Mouse (Mus musculus) forebrain, embryonic 13.5 days (tissue): Measurements from ENCODE around the gene Fscn2. TPM values are rescaled to one million over a fixed set of nuclear protein-coding genes. Genes with fewer than 3 reads are reported as not detected.
"Not testable (repeated sequence)": the region's sequence is repeated elsewhere in the genome, so short reads cannot be mapped to it uniquely, and the experiment has no call there.

Source experiments
- ATAC-seq: fragments of 200-750 bp; cut with Nextera tagmentation; 2 replicates; pipeline ENCODE4 v1.8.0; 2017
- H3K27ac ChIP-seq: fragments of 300-500 bp; sonication (generic); 2 replicates; pipeline ENCODE4 v1.5.1; 2015; ENCODE audit warnings: inconsistent platforms, mild to moderate bottlenecking, moderate library complexity
- H3K27me3 ChIP-seq: fragments of 300-500 bp; sonication (generic); 2 replicates; pipeline ENCODE4 v1.6.1; 2015; ENCODE audit warnings: mild to moderate bottlenecking, inconsistent platforms
- H3K36me3 ChIP-seq: fragments of 300-500 bp; sonication (generic); 2 replicates; pipeline ENCODE4 v1.6.1; 2015; ENCODE audit warnings: mild to moderate bottlenecking, inconsistent platforms; ENCODE audit not compliant: poor library complexity, severe bottlenecking
- H3K4me1 ChIP-seq: fragments of 300-500 bp; sonication (generic); 2 replicates; pipeline ENCODE4 v1.6.1; 2015; ENCODE audit warnings: inconsistent platforms
- H3K4me2 ChIP-seq: fragments of 300-500 bp; sonication (generic); 2 replicates; pipeline ENCODE4 v1.6.1; 2015; ENCODE audit warnings: inconsistent platforms, mild to moderate bottlenecking, moderate library complexity
- H3K4me3 ChIP-seq: fragments of 300-500 bp; sonication (generic); 2 replicates; pipeline ENCODE4 v1.5.1; 2015; ENCODE audit warnings: mild to moderate bottlenecking, inconsistent platforms
- H3K9ac ChIP-seq: fragments of 300-500 bp; sonication (generic); 2 replicates; pipeline ENCODE4 v1.6.1; 2015; ENCODE audit warnings: mild to moderate bottlenecking, inconsistent platforms
- H3K9me3 ChIP-seq: fragments of 300-500 bp; sonication (generic); replicated peaks from 2 replicates; pipeline ENCODE4 v1.6.1; 2016; ENCODE audit warnings: inconsistent platforms
- WGBS: fragments of 180-500 bp; shearing (Covaris S2); methylation state at CpG from one replicate; pipeline ENCODE4 v1.1.7; 2015; 5-methylcytosine and 5-hydroxymethylcytosine counted together
- microRNA-seq: library from miRNA; unstranded; fragments of <30 nt; microRNA quantifications from one replicate; pipeline ENCODE4, GENCODE M21; 2016
- polyA plus RNA-seq: library from polyadenylated mRNA; unstranded; fragments of >200 nt; fragmentation: Nextera tagmentation; extraction: Ambion mirVana; gene quantifications from 2 replicates; pipeline ENCODE4 v1.2.1, GENCODE M21; 2015

Gene Fscn2
- polyA plus RNA-seq, 1 experiment from 2014 or later: 1.7 TPM

- no peak overlapping the region for H3K4me3 ChIP-seq
- H3K4me2 ChIP-seq: no peak overlapping the region
- no peak for ATAC-seq
- 72% methylated on average over 2 of the region's 2 CpGs for WGBS
- H3K4me1 ChIP-seq: no peaks in the 10 kb centered on the region
- H3K9ac ChIP-seq: no peak overlapping the region
- H3K27me3 ChIP-seq: no peaks in the 10 kb centered on the region
- peaks cover 72% of the 10 kb centered on the region for H3K36me3 ChIP-seq
- no peaks in the 10 kb centered on the region for H3K9me3 ChIP-seq
- no peak overlapping the region for H3K27ac ChIP-seq
These were observed 25.8 kb downstream of the Fscn2 start for GRCm38 (mm10) chr11:120387157-120387556.

- ATAC-seq: no peak
- H3K9me3 ChIP-seq: no peaks in the 10 kb centered on the region
- H3K4me1 ChIP-seq: no peaks in the 10 kb centered on the region
- H3K9ac ChIP-seq: no peak overlapping the region
- H3K36me3 ChIP-seq: peaks cover 72% of the 10 kb centered on the region
- no peak overlapping the region for H3K27ac ChIP-seq
- H3K4me3 ChIP-seq: no peak overlapping the region
- WGBS: 95% methylated on average over 9 of the region's 9 CpGs
- H3K27me3 ChIP-seq: no peaks in the 10 kb centered on the region
- H3K4me2 ChIP-seq: no peak overlapping the region
These were observed 27.2 kb downstream of the Fscn2 start for GRCm38 (mm10) chr11:120388580-120388979.

GRCm38 (mm10) chr11:120395661-120396060, 34.3 kb downstream of the Fscn2 start:
- H3K36me3 ChIP-seq: peaks cover 82% of the 10 kb centered on the region
- H3K27ac ChIP-seq: no peak overlapping the region
- no peaks in the 10 kb centered on the region for H3K9me3 ChIP-seq
- no peak overlapping the region for H3K4me2 ChIP-seq
- H3K9ac ChIP-seq: no peak overlapping the region
- 87% methylated on average over 4 of the region's 4 CpGs for WGBS
- H3K4me1 ChIP-seq: no peaks in the 10 kb centered on the region
- H3K27me3 ChIP-seq: no peaks in the 10 kb centered on the region
- ATAC-seq: no peak
- H3K4me3 ChIP-seq: no peak overlapping the region

- Histone ChIP-seq H3K27ac (no peak overlapping the region), H3K4me3 (no peak overlapping the region), H3K4me1 (no peaks in the 10 kb centered on the region), H3K4me2 (no peak overlapping the region), H3K36me3 (peaks cover 91% of the 10 kb centered on the region), H3K9ac (no peak overlapping the region), H3K9me3 (no peaks in the 10 kb centered on the region), H3K27me3 (no peaks in the 10 kb centered on the region)
- WGBS: 86% methylated on average over 2 of the region's 2 CpGs
- no peak for ATAC-seq
These were observed 36.3 kb downstream of the Fscn2 start for GRCm38 (mm10) chr11:120397602-120398001.

GRCm38 (mm10) chr11:120399319-120399718, 38.0 kb downstream of the Fscn2 start:
- Histone ChIP-seq H3K27ac (no peak overlapping the region), H3K9ac (no peak overlapping the region), H3K36me3 (peaks cover 91% of the 10 kb centered on the region), H3K4me1 (no peaks in the 10 kb centered on the region), H3K4me2 (no peak overlapping the region), H3K4me3 (no peak overlapping the region), H3K9me3 (no peaks in the 10 kb centered on the region), H3K27me3 (no peaks in the 10 kb centered on the region)
- no peak for ATAC-seq
- 92% methylated on average over 2 of the region's 2 CpGs for WGBS

- H3K4me2 ChIP-seq: no peak overlapping the region
- no peaks in the 10 kb centered on the region for H3K9me3 ChIP-seq
- H3K4me1 ChIP-seq: no peaks in the 10 kb centered on the region
- WGBS: 100% methylated on average over 1 of the region's 1 CpGs
- no peak overlapping the region for H3K4me3 ChIP-seq
- peaks cover 95% of the 10 kb centered on the region for H3K36me3 ChIP-seq
- H3K27ac ChIP-seq: no peak overlapping the region
- ATAC-seq: no peak
- H3K9ac ChIP-seq: no peak overlapping the region
- H3K27me3 ChIP-seq: no peaks in the 10 kb centered on the region
These were observed 43.5 kb downstream of the Fscn2 start for GRCm38 (mm10) chr11:120404814-120405213.

GRCm38 (mm10) chr11:120405867-120406266, 44.5 kb downstream of the Fscn2 start:
- Histone ChIP-seq H3K27me3 (no peaks in the 10 kb centered on the region), H3K27ac (no peak overlapping the region), H3K9me3 (no peaks in the 10 kb centered on the region), H3K4me3 (no peak overlapping the region), H3K4me1 (no peaks in the 10 kb centered on the region), H3K9ac (no peak overlapping the region), H3K36me3 (peaks cover 95% of the 10 kb centered on the region), H3K4me2 (no peak overlapping the region)
- WGBS: 96% methylated on average over 3 of the region's 3 CpGs
- no peak for ATAC-seq

DNA sequence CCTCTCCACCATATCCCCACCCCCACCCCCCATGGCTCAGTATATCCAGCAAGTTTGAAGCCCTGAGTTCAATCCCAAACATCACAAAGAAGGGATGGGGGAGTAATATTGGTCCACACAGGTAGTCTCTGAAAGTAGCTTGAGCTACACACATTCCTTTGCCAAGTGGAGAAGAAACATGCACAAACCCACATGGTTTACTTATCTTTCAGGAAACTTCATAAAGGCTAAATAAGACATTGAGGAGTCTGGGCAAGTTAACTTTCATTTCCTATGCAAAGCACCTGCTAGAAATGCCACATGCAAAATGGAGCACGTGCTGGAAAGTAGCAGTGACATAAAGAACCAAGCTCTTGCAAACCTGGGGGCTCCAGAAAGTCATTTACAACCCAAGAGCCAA, 45.1 kb downstream of the Fscn2 start:
- Histone ChIP-seq H3K4me1 (no peaks in the 10 kb centered on the region), H3K27me3 (no peaks in the 10 kb centered on the region), H3K27ac (no peak overlapping the region), H3K9ac (no peak overlapping the region), H3K4me3 (no peak overlapping the region), H3K36me3 (peaks cover 95% of the 10 kb centered on the region), H3K9me3 (no peaks in the 10 kb centered on the region), H3K4me2 (no peak overlapping the region)
- ATAC-seq: no peak
- 89% methylated on average over 1 of the region's 1 CpGs for WGBS

DNA sequence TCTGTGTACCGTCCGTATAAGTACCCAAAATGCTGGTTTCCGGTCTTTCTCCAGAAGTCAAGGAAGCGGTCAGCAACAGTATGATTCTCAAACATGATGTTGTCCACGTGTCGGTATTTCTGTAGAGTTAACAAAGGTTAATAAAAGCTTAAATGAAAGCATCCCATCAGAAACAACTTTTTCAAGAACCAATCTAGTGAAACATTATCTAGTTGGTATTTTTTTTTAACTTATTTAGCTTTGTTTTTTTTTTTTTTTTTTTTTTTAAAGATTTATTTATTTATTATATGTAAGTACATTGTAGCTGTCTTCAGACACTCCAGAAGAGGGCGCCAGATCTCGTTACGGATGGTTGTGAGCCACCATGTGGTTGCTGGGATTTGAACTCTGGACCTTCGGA, 52.3 kb downstream of the Fscn2 start:
- not testable (repeated sequence) for H3K9ac ChIP-seq, H3K27me3 ChIP-seq, H3K4me1 ChIP-seq, H3K4me3 ChIP-seq, H3K4me2 ChIP-seq, ATAC-seq, H3K9me3 ChIP-seq, H3K27ac ChIP-seq
- WGBS: 97% methylated on average over 9 of the region's 10 CpGs
- peaks cover 94% of the 10 kb centered on the region for H3K36me3 ChIP-seq

Small RNA genes within 50 kb of the gene (microRNA-seq; reads per million reads assigned to microRNA genes)
- gene Gm23419: not detected
- 2.4 reads per million for gene Mir6935

Other genes with a start within 250 kb of the Fscn2 start
- gene Slc38a10, start 210.2 kb upstream of the Fscn2 start, polyA plus RNA-seq: 76.8 and 92.2 TPM in 2 replicates
- gene Bahcc1, start 128.6 kb upstream of the Fscn2 start, polyA plus RNA-seq: 17.2 TPM in 2 replicates
- gene Actg1, start 13.0 kb upstream of the Fscn2 start, polyA plus RNA-seq: 3,229 and 3,555 TPM in 2 replicates
- 51.0 and 63.1 TPM in 2 replicates for gene Faap100, start 17.2 kb downstream of the Fscn2 start, polyA plus RNA-seq
- 33.6 and 33.9 TPM in 2 replicates for gene Nploc4, start 76.2 kb downstream of the Fscn2 start, polyA plus RNA-seq
- not detected in 2 replicates for gene Tspan10, start 81.1 kb downstream of the Fscn2 start, polyA plus RNA-seq
- 0.19 and 0.20 TPM in 2 replicates for gene Pde6g, start 92.0 kb downstream of the Fscn2 start, polyA plus RNA-seq
- gene Oxld1, start 96.5 kb downstream of the Fscn2 start, polyA plus RNA-seq: 9.2 and 10.7 TPM in 2 replicates
- gene Ccdc137, start 96.6 kb downstream of the Fscn2 start, polyA plus RNA-seq: 30.9 and 31.3 TPM in 2 replicates
- gene Arl16, start 106.1 kb downstream of the Fscn2 start, polyA plus RNA-seq: 49.8 and 56.5 TPM in 2 replicates
- gene Mrpl12, start 123.1 kb downstream of the Fscn2 start, polyA plus RNA-seq: 127 TPM in 2 replicates
- gene Slc25a10, start 130.3 kb downstream of the Fscn2 start, polyA plus RNA-seq: 31.1 and 41.9 TPM in 2 replicates
- gene Gcgr, start 169.2 kb downstream of the Fscn2 start, polyA plus RNA-seq: 0.08 and 0.21 TPM in 2 replicates
- gene Mcrip1, start 188.2 kb downstream of the Fscn2 start, polyA plus RNA-seq: 228 and 240 TPM in 2 replicates
- not detected in 2 replicates for gene Ppp1r27, start 189.6 kb downstream of the Fscn2 start, polyA plus RNA-seq
- gene P4hb, start 211.7 kb downstream of the Fscn2 start, polyA plus RNA-seq: 253 and 286 TPM in 2 replicates
- 462 and 508 TPM in 2 replicates for gene Arhgdia, start 220.1 kb downstream of the Fscn2 start, polyA plus RNA-seq
- 420 and 488 TPM in 2 replicates for gene Alyref, start 236.8 kb downstream of the Fscn2 start, polyA plus RNA-seq
- gene Anapc11, start 236.9 kb downstream of the Fscn2 start, polyA plus RNA-seq: 204 and 211 TPM in 2 replicates
- gene Npb, start 246.9 kb downstream of the Fscn2 start, polyA plus RNA-seq: 0.50 TPM in 1 of 2 replicates, not detected in the other